Mouse (Mus musculus) adrenal gland, adult 2 months (tissue): Measurements from ENCODE around the gene Hint2. TPM values are rescaled to one million over a fixed set of nuclear protein-coding genes. Genes with fewer than 3 reads are reported as not detected.

Experiments
- DNase-seq: peaks from one replicate; pipeline ENCODE4 v3.0.0; 2021
- microRNA-seq, 2 experiments: library from miRNA; unstranded; fragments of <30 nt; microRNA quantifications; one replicate each; pipeline ENCODE4 v1.2.0; 2021
- polyA plus RNA-seq: library from polyadenylated mRNA; depleted of rRNA; stranded (reverse); fragments of >200 nt; gene quantifications from 2 replicates; pipeline ENCODE4 v1.2.3, GENCODE M21; 2012; rRNA removed
- total RNA-seq, 2 experiments: library from RNA; stranded (reverse); gene quantifications; 2 replicates each; pipeline ENCODE4 v1.2.3; 2021

The Hint2 gene
- total and polyA plus RNA-seq, 3 experiments: 48.8 to 96.9 (median 78.7) TPM

DNA sequence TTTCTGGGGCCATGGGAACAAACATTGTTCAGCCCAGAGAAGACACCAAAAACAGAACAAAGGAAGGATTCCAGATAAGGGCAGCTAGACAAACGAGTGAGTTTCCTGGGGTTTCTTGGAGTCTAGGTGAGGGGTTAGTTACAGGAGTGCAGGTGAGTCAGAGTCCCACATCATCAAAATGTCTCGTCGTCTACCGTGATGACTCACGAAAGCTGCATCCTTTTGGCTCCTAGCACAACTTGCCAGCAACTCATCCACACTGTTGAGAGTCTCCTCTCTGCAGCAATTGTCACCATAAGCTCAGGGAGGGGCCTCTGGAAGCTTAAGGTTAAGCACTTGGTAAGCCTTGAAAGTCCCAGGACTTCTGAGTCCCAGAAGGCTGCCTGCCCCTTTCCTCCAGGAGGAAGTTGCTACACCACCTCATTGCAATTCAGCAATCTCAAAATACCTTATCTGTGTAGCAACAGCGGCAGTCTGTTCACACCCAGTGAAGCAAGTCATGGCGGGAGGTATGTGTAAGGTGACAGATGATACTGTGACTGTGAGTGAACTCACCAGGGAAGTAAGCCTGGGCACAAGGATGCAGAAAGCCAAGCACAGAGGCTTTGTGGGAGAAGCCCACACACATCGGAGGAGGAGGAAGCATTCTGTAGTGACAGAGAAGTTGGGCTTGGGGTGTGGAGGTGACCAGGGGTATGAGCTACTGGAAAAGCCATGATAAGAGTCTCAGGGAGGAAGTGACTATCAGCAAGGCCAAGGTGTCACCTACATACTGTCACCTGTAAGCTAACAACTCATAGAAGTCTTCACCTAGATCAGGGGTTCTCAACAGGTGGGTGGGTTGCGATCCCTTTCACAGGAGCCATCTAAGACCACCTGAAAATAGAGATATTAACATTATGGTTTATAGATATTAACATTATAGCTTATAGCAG, 51.2 kb downstream of the Hint2 start:
- no peak for DNase-seq

Small RNAs within 50 kb of the gene (microRNA-seq; reads per million reads assigned to microRNA genes)
- gene Gm25262: 0 to 3.3 reads per million in 2 experiments

Other genes starting within 250 kb of the Hint2 start
- gene Fam166b, start 227.3 kb downstream of the Hint2 start, total RNA-seq: not detected
- 0.52 TPM in 1 of 2 replicates, not detected in the other for gene Fam166b, start 227.3 kb downstream of the Hint2 start, polyA plus RNA-seq
- 10 to 100 TPM; 60.1 to 73.3 TPM for gene Tesk1, start 214.5 kb downstream of the Hint2 start, total RNA-seq
- 124 and 142 TPM in 2 replicates for gene Tesk1, start 214.5 kb downstream of the Hint2 start, polyA plus RNA-seq
- 1 to 10 TPM; 3.0 to 3.3 TPM for gene Cd72, start 201.8 kb downstream of the Hint2 start, total RNA-seq
- gene Cd72, start 201.8 kb downstream of the Hint2 start, polyA plus RNA-seq: 3.3 and 3.7 TPM in 2 replicates
- gene Sit1, start 172.7 kb downstream of the Hint2 start, total RNA-seq: not detected
- 0.28 and 0.73 TPM in 2 replicates for gene Sit1, start 172.7 kb downstream of the Hint2 start, polyA plus RNA-seq
- gene Ccdc107, start 163.6 kb downstream of the Hint2 start, total RNA-seq: 10 to 100 TPM; 54.5 to 69.2 TPM
- gene Ccdc107, start 163.6 kb downstream of the Hint2 start, polyA plus RNA-seq: 376 and 526 TPM in 2 replicates
- 1 to 10 TPM; 1.0 to 2.1 TPM for gene Arhgef39, start 156.8 kb downstream of the Hint2 start, total RNA-seq
- gene Arhgef39, start 156.8 kb downstream of the Hint2 start, polyA plus RNA-seq: 4.8 and 6.6 TPM in 2 replicates
- gene Car9, start 149.5 kb downstream of the Hint2 start, total RNA-seq: under 1 TPM; 0.17 to 0.28 TPM
- gene Car9, start 149.5 kb downstream of the Hint2 start, polyA plus RNA-seq: 0.57 and 1.4 TPM in 2 replicates
- gene Tpm2, start 132.7 kb downstream of the Hint2 start, total RNA-seq: 100 to 1,000 TPM in 1 of 2 experiments, 10 to 100 TPM in 1; 43.3 to 120 TPM
- 21.1 and 34.6 TPM in 2 replicates for gene Tpm2, start 132.7 kb downstream of the Hint2 start, polyA plus RNA-seq
- 100 to 1,000 TPM; 123 to 178 TPM for gene Creb3, start 94.1 kb downstream of the Hint2 start, total RNA-seq
- 178 and 207 TPM in 2 replicates for gene Creb3, start 94.1 kb downstream of the Hint2 start, polyA plus RNA-seq
- 100 to 1,000 TPM; 167 to 207 TPM for gene Tln1, start 93.8 kb downstream of the Hint2 start, total RNA-seq
- 132 and 174 TPM in 2 replicates for gene Tln1, start 93.8 kb downstream of the Hint2 start, polyA plus RNA-seq
- gene Rgp1, start 77.8 kb downstream of the Hint2 start, total RNA-seq: 10 to 100 TPM; 47.1 to 50.7 TPM
- 50.1 and 57.4 TPM in 2 replicates for gene Rgp1, start 77.8 kb downstream of the Hint2 start, polyA plus RNA-seq
- 10 to 100 TPM in 1 of 2 experiments, 1 to 10 TPM in 1; 6.8 to 13.0 TPM for gene Gba2, start 77.6 kb downstream of the Hint2 start, total RNA-seq
- gene Gba2, start 77.6 kb downstream of the Hint2 start, polyA plus RNA-seq: 13.4 and 13.9 TPM in 2 replicates
- 1 to 10 TPM; 1.2 to 3.0 TPM for gene Msmp, start 72.0 kb downstream of the Hint2 start, total RNA-seq
- gene Msmp, start 72.0 kb downstream of the Hint2 start, polyA plus RNA-seq: 0.94 and 1.5 TPM in 2 replicates
- 10 to 100 TPM; 23.3 to 36.1 TPM for gene Npr2, start 24.5 kb downstream of the Hint2 start, total RNA-seq
- gene Npr2, start 24.5 kb downstream of the Hint2 start, polyA plus RNA-seq: 34.1 and 38.0 TPM in 2 replicates
- gene Spag8, start 2.9 kb downstream of the Hint2 start, total RNA-seq: under 1 TPM; 0.26 to 0.45 TPM
- gene Spag8, start 2.9 kb downstream of the Hint2 start, polyA plus RNA-seq: 1.2 and 2.2 TPM in 2 replicates
- gene Tmem8b, start 12.5 kb upstream of the Hint2 start, total RNA-seq: 1 to 10 TPM; 4.6 to 5.0 TPM
- 14.7 and 17.5 TPM in 2 replicates for gene Tmem8b, start 12.5 kb upstream of the Hint2 start, polyA plus RNA-seq
- under 1 TPM; 0.23 to 0.24 TPM for gene Fam221b, start 12.7 kb upstream of the Hint2 start, total RNA-seq
- gene Fam221b, start 12.7 kb upstream of the Hint2 start, polyA plus RNA-seq: not detected in 2 replicates
- gene Olfr70, start 44.3 kb upstream of the Hint2 start, total RNA-seq: not detected
- gene Olfr70, start 44.3 kb upstream of the Hint2 start, polyA plus RNA-seq: not detected in 2 replicates
- not detected for gene Olfr71, start 53.8 kb upstream of the Hint2 start, total RNA-seq
- not detected in 2 replicates for gene Olfr71, start 53.8 kb upstream of the Hint2 start, polyA plus RNA-seq
- 1 to 10 TPM; 2.2 to 3.9 TPM for gene Hrct1, start 70.7 kb upstream of the Hint2 start, total RNA-seq
- gene Hrct1, start 70.7 kb upstream of the Hint2 start, polyA plus RNA-seq: 8.1 and 14.2 TPM in 2 replicates
- gene Spaar, start 73.6 kb upstream of the Hint2 start, total RNA-seq: 1 to 10 TPM; 1.5 to 2.4 TPM
- gene Spaar, start 73.6 kb upstream of the Hint2 start, polyA plus RNA-seq: 2.0 and 2.6 TPM in 2 replicates
- gene Olfr159, start 114.5 kb upstream of the Hint2 start, total RNA-seq: not detected
- not detected in 2 replicates for gene Olfr159, start 114.5 kb upstream of the Hint2 start, polyA plus RNA-seq
- gene Olfr156, start 167.4 kb upstream of the Hint2 start, total RNA-seq: not detected
- not detected in 2 replicates for gene Olfr156, start 167.4 kb upstream of the Hint2 start, polyA plus RNA-seq
- not detected for gene Olfr157, start 183.7 kb upstream of the Hint2 start, total RNA-seq
- 0.06 TPM in 1 of 2 replicates, not detected in the other for gene Olfr157, start 183.7 kb upstream of the Hint2 start, polyA plus RNA-seq
- gene Olfr155, start 195.1 kb upstream of the Hint2 start, total RNA-seq: not detected
- gene Olfr155, start 195.1 kb upstream of the Hint2 start, polyA plus RNA-seq: not detected in 2 replicates
- 10 to 100 TPM; 15.5 to 28.7 TPM for gene Reck, start 219.1 kb upstream of the Hint2 start, total RNA-seq
- gene Reck, start 219.1 kb upstream of the Hint2 start, polyA plus RNA-seq: 13.0 and 13.2 TPM in 2 replicates